Mouse (Mus musculus) liver, adult 2 months (tissue): ENCODE results near the gene Wscd2.

Experiments
- CTCF ChIP-seq: fragments of 200-500 bp; IDR thresholded peaks from 2 replicates; pipeline ENCODE4 v1.5.1; 2011; ENCODE audit warnings: low read depth, low read length, control low read depth
- POLR2A ChIP-seq: fragments of 200-500 bp; IDR thresholded peaks from 2 replicates; pipeline ENCODE4 v1.6.1; 2011; ENCODE audit warnings: low read length, control low read depth; ENCODE audit not compliant: insufficient read depth; ENCODE audit errors: extremely low read depth

GRCm38 (mm10) chr5:113467072-113467471 lies 23.1 kb upstream of the Wscd2 start:
- no peak for TF ChIP-seq CTCF
- no peak for TF ChIP-seq POLR2A
